Mouse (Mus musculus) cerebellum, adult 2 months (tissue): ENCODE data around the gene Phlda2.

Source experiments
- CTCF ChIP-seq: fragments of 200-500 bp; IDR thresholded peaks from 2 replicates; pipeline ENCODE4 v1.5.1; 2011; ENCODE audit warnings: low read depth, mild to moderate bottlenecking, control low read depth, low read length, moderate library complexity, borderline replicate concordance; ENCODE audit not compliant: insufficient read depth
- POLR2A ChIP-seq: fragments of 200-500 bp; IDR thresholded peaks from 2 replicates; pipeline ENCODE4 v1.6.1; 2011; ENCODE audit warnings: low read length, control low read depth, borderline replicate concordance; ENCODE audit not compliant: insufficient read depth

GRCm38 (mm10) chr7:143514416-143514768 is 11.4 kb upstream of the Phlda2 start:
- TF ChIP-seq POLR2A (no peak), CTCF (no peak)
